Mouse (Mus musculus) lung, postnatal 0 days (tissue): Measurements from ENCODE around the gene Nckap5. TPM values are rescaled to one million over a fixed set of nuclear protein-coding genes. Genes with fewer than 3 reads are reported as not detected.

Experiments used
- ATAC-seq: fragments of 200-750 bp; cut with Nextera tagmentation; 2 replicates; pipeline ENCODE4 v1.8.0; 2017; ENCODE audit warnings: moderate library complexity
- DNase-seq: peaks from one replicate; pipeline ENCODE4 v3.0.0-alpha.2; 2016; ENCODE audit warnings: low spot score
- H3K27ac ChIP-seq: fragments of 300-500 bp; sonication (generic); 2 replicates; pipeline ENCODE4 v1.5.1; 2014; ENCODE audit warnings: antibody characterized with exemption, mild to moderate bottlenecking, low read length, mixed read lengths
- H3K27me3 ChIP-seq: fragments of 300-500 bp; sonication (generic); replicated peaks from 2 replicates; pipeline ENCODE4 v1.6.1; 2014; ENCODE audit warnings: low read length, mixed read lengths; ENCODE audit not compliant: insufficient read depth
- H3K36me3 ChIP-seq: fragments of 300-500 bp; sonication (generic); 2 replicates; pipeline ENCODE4 v1.6.1; 2014; ENCODE audit warnings: low read length, mixed read lengths; ENCODE audit not compliant: insufficient read depth
- H3K4me1 ChIP-seq: fragments of 300-500 bp; sonication (generic); 2 replicates; pipeline ENCODE4 v1.6.1; 2014; ENCODE audit warnings: antibody characterized with exemption, low read depth, low read length, mixed read lengths; ENCODE audit not compliant: insufficient read depth
- H3K4me2 ChIP-seq: fragments of 300-500 bp; sonication (generic); replicated peaks from 2 replicates; pipeline ENCODE4 v1.6.1; 2014; ENCODE audit warnings: low read depth, mild to moderate bottlenecking, low read length, moderate library complexity, mixed read lengths
- H3K4me3 ChIP-seq: fragments of 300-500 bp; sonication (generic); 2 replicates; pipeline ENCODE4 v1.5.1; 2014; ENCODE audit warnings: low read depth, low read length
- H3K9ac ChIP-seq: fragments of 300-500 bp; sonication (generic); replicated peaks from 2 replicates; pipeline ENCODE4 v1.6.1; 2014; ENCODE audit warnings: low read depth, mild to moderate bottlenecking
- H3K9me3 ChIP-seq: fragments of 300-500 bp; sonication (generic); 2 replicates; pipeline ENCODE4 v1.6.1; 2016; ENCODE audit warnings: low read length, mixed read lengths
- CTCF ChIP-seq: IDR thresholded peaks from 2 replicates; pipeline ENCODE4 v1.5.1; 2016; ENCODE audit warnings: antibody characterized with exemption, mild to moderate bottlenecking
- EP300 ChIP-seq: IDR thresholded peaks from 2 replicates; pipeline ENCODE4 v1.6.1; 2016; ENCODE audit warnings: antibody characterized with exemption, mild to moderate bottlenecking, control low read depth
- WGBS: fragments of 180-500 bp; shearing (Covaris S2); extraction: QIAGEN DNeasy Blood & Tissue Kit; methylation state at CpG from one replicate; pipeline ENCODE4 v1.1.7; 2014; 5-methylcytosine and 5-hydroxymethylcytosine counted together
- polyA plus RNA-seq: library from polyadenylated mRNA; unstranded; fragments of >200 nt; fragmentation: Nextera tagmentation; extraction: Ambion mirVana; gene quantifications from 2 replicates; pipeline ENCODE4 v1.2.1, GENCODE M21; 2015

The Nckap5 gene
- polyA plus RNA-seq, 1 experiment from 2014 or later = 26.0 TPM

- H3K36me3 ChIP-seq = peaks cover 4% of the 10 kb centered on the region; the same call in 1 of the 2 replicates
- no peaks in the 10 kb centered on the region for H3K9me3 ChIP-seq
- no peak overlapping the region for H3K9ac ChIP-seq
- no peak overlapping the region for H3K27ac ChIP-seq
- 56% methylated on average over 5 of the region's 5 CpGs for WGBS
- DNase-seq (no peak), ATAC-seq (no peak)
- no peak for TF ChIP-seq EP300
- TF ChIP-seq CTCF = no peak
- H3K4me1 ChIP-seq = no peaks in the 10 kb centered on the region
- no peak overlapping the region for H3K4me2 ChIP-seq
- H3K4me3 ChIP-seq = no peak overlapping the region
- no peaks in the 10 kb centered on the region for H3K27me3 ChIP-seq
Observed at GRCm38 (mm10) chr1:126254364-126254763, 576.2 kb downstream of the Nckap5 start.

GRCm38 (mm10) chr1:126253934-126254333 lies 576.7 kb downstream of the Nckap5 start:
- Histone ChIP-seq H3K36me3 (peaks cover 4% of the 10 kb centered on the region; the same call in 1 of the 2 replicates), H3K27ac (no peak overlapping the region), H3K4me3 (no peak overlapping the region), H3K9ac (no peak overlapping the region), H3K9me3 (no peaks in the 10 kb centered on the region), H3K4me2 (no peak overlapping the region), H3K4me1 (no peaks in the 10 kb centered on the region), H3K27me3 (no peaks in the 10 kb centered on the region)
- TF ChIP-seq EP300 (no peak), CTCF (no peak)
- ATAC-seq (no peak), DNase-seq (no peak)
- 75% methylated on average over 7 of the region's 7 CpGs for WGBS

GRCm38 (mm10) chr1:126233196-126233595 lies 597.4 kb downstream of the Nckap5 start:
- Histone ChIP-seq H3K4me3 (no peak overlapping the region), H3K9me3 (no peaks in the 10 kb centered on the region), H3K27me3 (no peaks in the 10 kb centered on the region), H3K4me1 (no peaks in the 10 kb centered on the region), H3K9ac (no peak overlapping the region), H3K27ac (no peak overlapping the region), H3K36me3 (no peaks in the 10 kb centered on the region), H3K4me2 (no peak overlapping the region)
- DNase-seq (no peak), ATAC-seq (no peak)
- no peak for TF ChIP-seq CTCF
- TF ChIP-seq EP300 = no peak
- WGBS = 65% methylated on average over 4 of the region's 4 CpGs

GRCm38 (mm10) chr1:126231199-126231598 lies 599.4 kb downstream of the Nckap5 start:
- H3K9ac ChIP-seq = no peak overlapping the region
- H3K36me3 ChIP-seq = no peaks in the 10 kb centered on the region
- DNase-seq (no peak), ATAC-seq (no peak)
- WGBS = 73% methylated on average over 9 of the region's 9 CpGs
- no peak overlapping the region for H3K4me2 ChIP-seq
- no peaks in the 10 kb centered on the region for H3K9me3 ChIP-seq
- H3K4me1 ChIP-seq = no peaks in the 10 kb centered on the region
- H3K4me3 ChIP-seq = no peak overlapping the region
- no peak overlapping the region for H3K27ac ChIP-seq
- H3K27me3 ChIP-seq = no peaks in the 10 kb centered on the region
- TF ChIP-seq CTCF (no peak), EP300 (no peak)

- no peak overlapping the region for H3K4me3 ChIP-seq
- DNase-seq (peak; percentile 37), ATAC-seq (peak; percentile 82)
- no peaks in the 10 kb centered on the region for H3K27me3 ChIP-seq
- H3K27ac ChIP-seq = 0 out of 2 replicates have a peak overlapping the region, but pooled peaks have one; percentile 33
- TF ChIP-seq CTCF = no peak
- TF ChIP-seq EP300 = no peak
- H3K4me1 ChIP-seq = 0 out of 2 replicates have a peak, but pooled peaks cover 3% of the 10 kb centered on the region
- no peaks in the 10 kb centered on the region for H3K9me3 ChIP-seq
- no peaks in the 10 kb centered on the region for H3K36me3 ChIP-seq
- no peak overlapping the region for H3K9ac ChIP-seq
- no peak overlapping the region for H3K4me2 ChIP-seq
- 48% methylated on average over 6 of the region's 6 CpGs for WGBS
Observed at GRCm38 (mm10) chr1:126210212-126210611, 620.4 kb downstream of the Nckap5 start.

GRCm38 (mm10) chr1:126209743-126210142 lies 620.9 kb downstream of the Nckap5 start:
- H3K27me3 ChIP-seq = no peaks in the 10 kb centered on the region
- H3K4me1 ChIP-seq = 0 out of 2 replicates have a peak, but pooled peaks cover 3% of the 10 kb centered on the region
- TF ChIP-seq EP300 = 0 out of 2 replicates have a peak, but pooled peaks have one; percentile 23
- no peak for TF ChIP-seq CTCF
- H3K27ac ChIP-seq = 0 out of 2 replicates have a peak overlapping the region, but pooled peaks have one; percentile 33
- H3K4me2 ChIP-seq = no peak overlapping the region
- 58% methylated on average over 5 of the region's 5 CpGs for WGBS
- H3K9me3 ChIP-seq = no peaks in the 10 kb centered on the region
- ATAC-seq (peak; percentile 96), DNase-seq (peak; percentile 74)
- no peak overlapping the region for H3K4me3 ChIP-seq
- no peak overlapping the region for H3K9ac ChIP-seq
- no peaks in the 10 kb centered on the region for H3K36me3 ChIP-seq

- no peak for ATAC-seq
- Histone ChIP-seq H3K9me3 (no peaks in the 10 kb centered on the region), H3K4me3 (no peak overlapping the region), H3K4me1 (0 out of 2 replicates have a peak, but pooled peaks cover 3% of the 10 kb centered on the region), H3K27ac (no peak overlapping the region), H3K9ac (no peak overlapping the region), H3K36me3 (no peaks in the 10 kb centered on the region), H3K27me3 (no peaks in the 10 kb centered on the region), H3K4me2 (no peak overlapping the region)
- TF ChIP-seq EP300 (no peak), CTCF (no peak)
- WGBS = 77% methylated on average over 7 of the region's 7 CpGs
- no peak for DNase-seq
Observed at GRCm38 (mm10) chr1:126209131-126209530, 621.5 kb downstream of the Nckap5 start.
